Mouse (Mus musculus): ENCODE measurements at regions not wholly inside any gene's neighbourhood (a gene's known extent, or its start where the extent isn't known, plus 50 kb on each side); places are given as distances from the start of the nearest gene placed in this dataset.

DNA sequence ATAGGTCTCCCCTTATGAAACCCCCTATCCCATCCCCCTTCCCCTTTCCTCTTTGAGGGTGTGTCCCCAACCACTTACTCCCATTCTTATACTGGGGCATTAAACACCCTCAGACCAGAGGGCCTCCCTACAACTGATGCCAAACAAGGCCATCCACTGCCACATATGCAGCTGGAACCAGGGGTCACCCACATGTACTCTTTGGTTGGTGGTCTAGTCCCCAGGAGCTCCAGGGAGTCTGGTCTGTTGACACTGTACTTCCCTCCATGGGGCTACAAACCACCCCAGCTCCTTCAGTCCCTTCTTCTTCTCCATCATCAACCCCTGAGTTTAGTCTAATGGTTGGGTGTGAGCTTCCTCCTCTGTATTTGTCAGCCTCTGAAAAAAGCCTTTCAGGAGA lies 1030.8 kb upstream of the Prmt6 start:
- Histone ChIP-seq H3K4me1 (ENCODE audit: control insufficient read depth, insufficient read depth, low read length) (no peaks in the 10 kb centered on the region), H3K27me3 (ENCODE audit: control insufficient read depth, insufficient read depth, low read length) (no peaks in the 10 kb centered on the region), H3K36me3 (ENCODE audit: control insufficient read depth, insufficient read depth, low read length) (no peaks in the 10 kb centered on the region), H3K4me2 (ENCODE audit: low read depth) (no peak overlapping the region), H3K9me3 (ENCODE audit: control insufficient read depth, low read length) (no peaks in the 10 kb centered on the region), H3K4me3 (ENCODE audit: low read depth, low read length) (no peak overlapping the region), H3K27ac (ENCODE audit: low read depth, low read length) (no peak overlapping the region), H3K9ac (ENCODE audit: low read length) (no peak overlapping the region)
- DNase-seq (ENCODE audit: low spot score) (no peak), ATAC-seq (ENCODE audit: insufficient read depth, low FRiP score, low TSS enrichment) (no peak)

Data from neural tube, embryonic 11.5 days (tissue).